Mouse (Mus musculus) neural tube, embryonic 11.5 days (tissue): ENCODE results near the gene Mrgpra1. TPM values are rescaled to one million over a fixed set of nuclear protein-coding genes. Genes with fewer than 3 reads are reported as not detected.
"Not testable (repeated sequence)": the region's sequence is repeated elsewhere in the genome, so short reads cannot be mapped to it uniquely, and the experiment has no call there.

Source experiments
- ATAC-seq: fragments of 200-750 bp; cut with Nextera tagmentation; 2 replicates; pipeline ENCODE4 v1.8.0; 2017; ENCODE audit warnings: moderate number of reproducible peaks, mild to moderate bottlenecking, moderate TSS enrichment, moderate library complexity; ENCODE audit not compliant: insufficient read depth, low FRiP score, low TSS enrichment
- DNase-seq: peaks from one replicate; pipeline ENCODE4 v3.0.0-alpha.2; 2015; ENCODE audit warnings: low spot score
- H3K27ac ChIP-seq: fragments of 300-500 bp; sonication (generic); 2 replicates; pipeline ENCODE4 v1.5.1; 2014; ENCODE audit warnings: low read depth, mild to moderate bottlenecking, low read length
- H3K27me3 ChIP-seq: fragments of 300-500 bp; sonication (generic); 2 replicates; pipeline ENCODE4 v1.6.1; 2014; ENCODE audit warnings: mild to moderate bottlenecking, low read length, mixed read lengths; ENCODE audit not compliant: control insufficient read depth, insufficient read depth
- H3K36me3 ChIP-seq: fragments of 300-500 bp; sonication (generic); 2 replicates; pipeline ENCODE4 v1.6.1; 2014; ENCODE audit warnings: mild to moderate bottlenecking, low read length, moderate library complexity, mixed read lengths; ENCODE audit not compliant: control insufficient read depth, insufficient read depth
- H3K4me1 ChIP-seq: fragments of 300-500 bp; sonication (generic); 2 replicates; pipeline ENCODE4 v1.6.1; 2014; ENCODE audit warnings: low read length, mixed read lengths; ENCODE audit not compliant: control insufficient read depth, insufficient read depth
- H3K4me2 ChIP-seq: fragments of 300-500 bp; sonication (generic); 2 replicates; pipeline ENCODE4 v1.6.1; 2014; ENCODE audit warnings: low read depth, mild to moderate bottlenecking, moderate library complexity
- H3K4me3 ChIP-seq: fragments of 300-500 bp; sonication (generic); 2 replicates; pipeline ENCODE4 v1.5.1; 2014; ENCODE audit warnings: low read depth, low read length
- H3K9ac ChIP-seq: fragments of 300-500 bp; sonication (generic); 2 replicates; pipeline ENCODE4 v1.6.1; 2014; ENCODE audit warnings: mild to moderate bottlenecking, low read length
- H3K9me3 ChIP-seq: fragments of 300-500 bp; sonication (generic); 2 replicates; pipeline ENCODE4 v1.6.1; 2016; ENCODE audit warnings: low read length; ENCODE audit not compliant: control insufficient read depth
- WGBS: fragments of 180-500 bp; shearing (Covaris S2); extraction: QIAGEN DNeasy Blood & Tissue Kit; methylation state at CpG from one replicate; pipeline ENCODE4 v1.1.7; 2014; 5-methylcytosine and 5-hydroxymethylcytosine counted together
- polyA plus RNA-seq: library from polyadenylated mRNA; unstranded; fragments of >200 nt; fragmentation: Nextera tagmentation; extraction: Ambion mirVana; gene quantifications from 2 replicates; pipeline ENCODE4 v1.2.1, GENCODE M21; 2014

Gene Mrgpra1
- polyA plus RNA-seq, result not detected in 2 replicates

DNA sequence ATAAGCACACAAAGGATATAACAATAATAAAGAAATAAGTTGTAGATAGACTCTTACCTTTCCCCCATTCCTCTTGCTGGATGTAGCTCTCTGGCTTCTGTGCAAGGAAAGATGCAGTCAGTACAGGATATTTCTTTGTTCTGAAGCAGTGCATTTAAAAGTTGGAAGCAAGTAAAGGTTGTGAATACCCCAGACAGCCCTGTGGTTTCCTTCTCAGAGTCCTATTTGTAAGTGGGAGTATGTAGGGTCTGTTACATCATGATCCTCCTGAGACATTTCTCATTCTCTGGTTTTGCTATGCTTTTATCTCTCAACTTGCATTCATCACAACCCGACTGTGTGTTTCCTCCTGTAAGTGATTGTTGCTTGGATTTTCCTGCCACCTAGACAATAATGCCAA is at the start of gene Mrgpra1:
Mrgpra1 (minus strand) TSS at position 101 of the 400 bp plus-strand sequence.
- Histone ChIP-seq H3K4me1 (no peaks in the 10 kb centered on the region), H3K4me3 (no peak within 1 kb of the TSS), H3K27ac (no peak within 1 kb of the TSS), H3K27me3 (no peaks in the 10 kb centered on the region), H3K9me3 (peaks cover 4% of the 10 kb centered on the region; the same call in 1 of the 2 replicates), H3K4me2 (no peak within 1 kb of the TSS), H3K36me3 (no peaks in the 10 kb centered on the region), H3K9ac (no peak within 1 kb of the TSS)
- no peak for DNase-seq
- no peak for ATAC-seq
- 83% methylated on average over 1 of the region's 1 CpGs for WGBS

DNA sequence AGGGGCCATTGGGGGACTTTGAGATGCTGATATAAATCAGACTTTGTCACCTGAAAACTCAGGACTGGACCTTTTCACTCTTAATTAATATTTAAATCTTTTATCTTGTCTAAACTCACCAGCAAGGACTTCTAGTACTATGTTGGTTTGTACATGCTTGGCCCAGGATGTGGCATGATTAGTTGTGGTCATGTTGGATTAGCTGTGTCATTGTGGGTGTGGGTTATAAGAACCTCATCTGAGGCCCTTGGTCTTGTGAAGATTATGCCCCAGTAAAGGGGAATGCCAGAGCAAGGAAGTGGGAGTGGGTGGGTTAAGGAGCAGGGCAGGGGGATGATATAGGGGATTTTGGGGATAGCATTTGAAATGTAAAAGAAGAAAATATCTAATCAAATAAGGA is 47.1 kb upstream of the Mrgpra1 start:
- H3K9me3 ChIP-seq, result peaks cover 2% of the 10 kb centered on the region; the same call in 1 of the 2 replicates
- DNase-seq, result no peak

DNA sequence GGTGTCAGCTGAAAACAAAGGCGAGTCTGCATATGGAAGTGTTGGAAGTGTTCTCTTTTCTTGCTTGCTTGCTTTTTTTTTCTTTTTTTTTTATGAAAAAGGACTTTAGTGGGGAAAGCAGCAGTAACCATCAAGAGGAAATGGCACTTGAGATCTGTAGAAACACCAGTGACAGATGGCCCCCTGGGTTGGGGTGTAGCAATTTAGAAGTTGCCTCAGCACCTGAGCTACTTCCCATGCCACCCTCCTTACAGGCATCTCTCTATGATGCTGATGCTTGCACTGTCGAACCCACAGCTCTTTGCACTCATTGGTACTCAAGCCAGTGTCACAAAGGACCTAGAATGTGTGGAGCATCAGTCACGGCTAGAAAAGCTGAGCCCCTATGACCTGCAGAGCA is 5.6 kb downstream of the Mrgpra1 start:
- Histone ChIP-seq H3K4me3 (no peak overlapping the region), H3K27me3 (no peaks in the 10 kb centered on the region), H3K27ac (no peak overlapping the region), H3K4me2 (no peak overlapping the region), H3K36me3 (no peaks in the 10 kb centered on the region), H3K9me3 (peaks cover 3% of the 10 kb centered on the region; the same call in 1 of the 2 replicates), H3K9ac (no peak overlapping the region), H3K4me1 (no peaks in the 10 kb centered on the region)
- ATAC-seq (no peak), DNase-seq (no peak)
- 72% methylated on average over 3 of the region's 3 CpGs for WGBS

More for the DNA sequence above, 47.1 kb upstream of the Mrgpra1 start:
- no peak for ATAC-seq
- no peaks in the 10 kb centered on the region for H3K27me3 ChIP-seq
- H3K9ac ChIP-seq, result no peak overlapping the region
- H3K27ac ChIP-seq, result no peak overlapping the region
- no peak overlapping the region for H3K4me3 ChIP-seq
- no peak overlapping the region for H3K4me2 ChIP-seq
- H3K4me1 ChIP-seq, result no peaks in the 10 kb centered on the region
- H3K36me3 ChIP-seq, result no peaks in the 10 kb centered on the region

DNA sequence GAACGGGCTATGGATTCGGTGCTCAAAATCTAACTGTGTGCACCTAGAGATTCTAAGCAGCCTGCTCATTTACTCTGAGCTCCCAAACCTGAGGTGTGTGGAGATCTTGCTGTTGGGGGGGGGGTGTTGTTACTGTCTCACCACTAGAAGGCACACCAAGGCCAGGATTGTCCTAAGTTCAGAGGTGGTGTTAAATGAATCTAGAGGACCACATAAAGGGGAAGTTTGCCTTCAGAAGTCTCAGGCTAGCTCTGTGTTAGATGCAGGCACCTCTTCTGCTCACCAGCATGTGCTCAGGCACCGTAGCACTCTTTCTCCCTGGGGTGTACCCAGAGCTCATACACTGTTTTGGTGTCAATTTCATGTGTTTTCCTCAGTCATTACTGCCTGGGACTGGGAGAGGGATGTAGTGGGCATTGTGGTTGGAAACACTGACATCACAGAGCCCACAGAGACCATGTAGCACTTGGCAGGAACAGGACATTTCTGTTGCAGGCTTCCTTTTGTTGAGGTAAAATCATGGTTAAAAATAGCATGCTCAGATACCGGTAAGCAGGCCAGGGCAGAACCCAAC is 8.0 kb downstream of the Mrgpra1 start:
- Histone ChIP-seq H3K9ac (no peak overlapping the region), H3K27ac (no peak overlapping the region), H3K4me2 (no peak overlapping the region), H3K4me3 (no peak overlapping the region), H3K27me3 (no peaks in the 10 kb centered on the region), H3K9me3 (peaks cover 3% of the 10 kb centered on the region; the same call in 1 of the 2 replicates), H3K36me3 (no peaks in the 10 kb centered on the region), H3K4me1 (no peaks in the 10 kb centered on the region)
- ATAC-seq (no peak), DNase-seq (no peak)
- WGBS, result 89% methylated on average over 4 of the region's 4 CpGs

DNA sequence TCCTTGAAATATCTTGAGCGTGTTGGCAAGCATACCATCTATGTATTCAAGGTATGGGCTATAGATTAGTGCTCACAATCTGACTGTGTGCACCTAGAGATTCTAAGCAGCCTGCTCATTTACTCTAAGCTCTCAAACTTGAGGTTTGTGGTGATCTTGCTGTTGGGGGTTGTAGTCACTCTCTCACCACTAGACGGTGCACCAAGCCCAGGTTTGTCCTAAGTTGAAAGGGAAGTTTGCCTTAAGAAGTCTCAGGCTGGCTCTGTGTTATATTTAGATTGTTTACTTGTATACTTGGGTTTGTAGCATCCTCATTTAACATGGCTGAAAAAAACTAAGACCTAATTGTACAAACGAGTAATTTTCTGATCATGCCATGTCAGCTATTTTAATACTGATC is 12.2 kb downstream of the Mrgpra1 start:
- not testable (repeated sequence) for H3K9me3 ChIP-seq, ATAC-seq, H3K4me2 ChIP-seq, H3K36me3 ChIP-seq, H3K4me3 ChIP-seq, H3K27me3 ChIP-seq, H3K4me1 ChIP-seq, H3K27ac ChIP-seq, H3K9ac ChIP-seq, DNase-seq
- WGBS, result 71% methylated on average over 3 of the region's 3 CpGs

DNA sequence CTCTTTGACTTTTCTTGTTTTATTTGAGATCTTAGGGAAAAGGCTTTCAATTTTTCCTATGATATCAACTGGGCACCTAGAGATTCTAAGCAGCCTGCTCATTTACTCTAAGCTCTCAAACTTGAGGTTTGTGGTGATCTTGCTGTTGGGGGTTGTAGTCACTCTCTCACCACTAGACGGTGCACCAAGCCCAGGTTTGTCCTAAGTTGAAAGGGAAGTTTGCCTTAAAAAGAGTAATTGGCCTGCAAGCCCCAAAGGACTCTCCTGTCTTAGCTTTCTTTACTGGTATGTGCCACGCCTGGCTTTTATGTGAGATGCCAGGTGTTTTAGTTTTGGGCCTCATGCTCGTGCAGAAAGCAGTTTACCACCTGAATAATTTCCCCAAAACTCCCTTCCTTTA is 12.7 kb downstream of the Mrgpra1 start:
- not testable (repeated sequence) for H3K4me1 ChIP-seq, ATAC-seq, H3K36me3 ChIP-seq, H3K4me3 ChIP-seq, H3K27me3 ChIP-seq, H3K9me3 ChIP-seq, H3K9ac ChIP-seq, DNase-seq, H3K27ac ChIP-seq, H3K4me2 ChIP-seq
- WGBS, result 75% methylated on average over 3 of the region's 3 CpGs

DNA sequence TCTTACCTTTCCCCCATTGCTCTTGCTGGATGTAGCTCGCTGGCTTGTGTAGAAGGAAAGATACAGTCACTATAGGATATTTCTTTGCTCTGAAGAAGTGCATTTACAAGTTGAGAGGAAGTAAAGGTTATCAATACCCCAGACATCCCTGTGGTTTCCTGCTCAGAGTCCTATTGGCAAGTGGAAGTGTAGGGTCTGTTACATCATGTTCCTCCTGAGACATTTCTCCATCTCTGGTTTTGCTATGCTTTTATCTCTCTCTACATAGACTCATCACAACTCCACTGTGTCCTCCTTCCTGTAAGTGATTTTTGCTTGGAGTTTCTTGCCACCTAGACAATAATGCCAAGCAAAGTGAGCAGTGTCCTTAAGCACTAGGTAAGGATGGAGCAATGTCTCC is 35.7 kb downstream of the Mrgpra1 start:
- Histone ChIP-seq H3K4me1 (no peaks in the 10 kb centered on the region), H3K4me3 (no peak overlapping the region), H3K9ac (no peak overlapping the region), H3K27me3 (no peaks in the 10 kb centered on the region), H3K27ac (no peak overlapping the region), H3K36me3 (no peaks in the 10 kb centered on the region), H3K4me2 (no peak overlapping the region), H3K9me3 (peaks cover 14% of the 10 kb centered on the region; the same call in 1 of the 2 replicates)
- no peak for DNase-seq
- WGBS, result 62% methylated on average over 1 of the region's 1 CpGs
- ATAC-seq, result no peak

DNA sequence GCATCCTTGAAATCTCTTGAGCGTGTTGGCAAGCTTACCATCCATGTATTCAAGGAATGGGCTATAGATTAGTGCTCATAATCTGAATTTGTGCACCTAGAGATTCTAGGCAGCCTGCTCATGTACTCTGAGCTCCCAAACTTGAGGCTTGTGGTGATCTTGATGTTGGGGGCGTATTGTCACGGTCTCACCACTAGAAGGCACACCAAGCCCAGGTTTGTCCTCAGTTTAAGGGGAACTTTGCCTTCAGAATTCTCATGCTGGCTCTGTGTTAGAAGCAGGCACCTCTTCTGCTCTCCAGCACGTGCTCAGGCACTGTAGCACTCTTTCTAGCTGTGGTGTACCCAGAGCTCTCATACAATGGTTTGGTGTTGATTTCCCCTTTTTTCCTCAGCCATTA is 41.8 kb downstream of the Mrgpra1 start:
- no peak for ATAC-seq
- Histone ChIP-seq H3K9ac (no peak overlapping the region), H3K27ac (no peak overlapping the region), H3K9me3 (peaks cover 13% of the 10 kb centered on the region; the same call in 1 of the 2 replicates), H3K36me3 (no peaks in the 10 kb centered on the region), H3K4me3 (no peak overlapping the region), H3K4me1 (no peaks in the 10 kb centered on the region), H3K4me2 (no peak overlapping the region), H3K27me3 (no peaks in the 10 kb centered on the region)
- DNase-seq, result no peak
- 32% methylated on average over 4 of the region's 4 CpGs for WGBS

DNA sequence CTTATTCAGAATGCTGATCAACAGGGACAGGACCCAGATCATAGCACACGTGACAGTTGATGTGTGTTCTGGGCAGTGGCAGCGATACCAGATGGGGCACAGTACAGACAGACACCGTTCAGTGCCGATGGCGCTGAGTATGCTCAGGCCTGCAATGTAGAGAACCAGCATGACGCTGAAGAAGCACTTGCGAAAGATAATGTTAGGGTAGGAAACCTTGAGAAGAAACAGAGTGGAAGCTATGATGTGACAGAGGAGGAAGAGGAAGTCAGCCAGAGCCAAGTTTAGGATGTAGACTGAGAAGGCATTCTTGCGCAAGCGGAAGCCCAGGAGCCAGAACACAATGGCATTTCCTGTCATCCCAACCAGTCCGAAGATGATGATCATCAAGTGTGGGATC is 44.2 kb downstream of the Mrgpra1 start:
- WGBS, result 93% methylated on average over 10 of the region's 10 CpGs
- Histone ChIP-seq H3K27ac (no peak overlapping the region), H3K9ac (no peak overlapping the region), H3K4me1 (no peaks in the 10 kb centered on the region), H3K9me3 (peaks cover 8% of the 10 kb centered on the region; the same call in 1 of the 2 replicates), H3K36me3 (no peaks in the 10 kb centered on the region), H3K27me3 (no peaks in the 10 kb centered on the region), H3K4me3 (no peak overlapping the region), H3K4me2 (no peak overlapping the region)
- ATAC-seq (no peak), DNase-seq (no peak)
